Mouse (Mus musculus) liver, embryonic 14.5 days (tissue): ENCODE measurements around the gene Tubb3. TPM values are rescaled to one million over a fixed set of nuclear protein-coding genes. Genes with fewer than 3 reads are reported as not detected.

ENCODE experiments used
- ATAC-seq: fragments of 200-750 bp; cut with Nextera tagmentation; 2 replicates; pipeline ENCODE4 v1.8.0; 2017; ENCODE audit warnings: moderate number of reproducible peaks, mild to moderate bottlenecking, moderate library complexity; ENCODE audit not compliant: insufficient read depth
- DNase-seq, 3 experiments: peaks; one replicate each; pipeline ENCODE4 v3.0.0-alpha.2; 2012 to 2013; ENCODE audit warnings: low read depth in 3 of 3, low spot score in 3 of 3
- H3K27ac ChIP-seq: fragments of 300-500 bp; sonication (generic); 2 replicates; pipeline ENCODE4 v1.5.1; 2014; ENCODE audit warnings: moderate library complexity, mild to moderate bottlenecking, control low read depth, inconsistent platforms
- H3K27me3 ChIP-seq: fragments of 300-500 bp; sonication (generic); 2 replicates; pipeline ENCODE4 v1.6.1; 2014; ENCODE audit warnings: mild to moderate bottlenecking, low read length, moderate library complexity; ENCODE audit not compliant: control insufficient read depth, insufficient read depth
- H3K36me3 ChIP-seq: fragments of 300-500 bp; sonication (generic); replicated peaks from 2 replicates; pipeline ENCODE4 v1.6.1; 2014; ENCODE audit warnings: low read depth; ENCODE audit not compliant: control insufficient read depth, insufficient read depth
- H3K4me1 ChIP-seq, 2 experiments: fragments of 200-500 bp in 1 of 2; fragments of 300-500 bp in 1 of 2; sonication (generic) in 1 of 2; replicated peaks; 2 replicates each; pipeline ENCODE4 v1.6.1; 2012 to 2014; ENCODE audit warnings: antibody characterized with exemption in 1 of 2, inconsistent platforms in 1 of 2, low read length in 1 of 2; ENCODE audit not compliant: control insufficient read depth in 2 of 2, insufficient read depth in 2 of 2
- H3K4me2 ChIP-seq: fragments of 300-500 bp; sonication (generic); 2 replicates; pipeline ENCODE4 v1.6.1; 2014; ENCODE audit warnings: low read depth, mild to moderate bottlenecking, control low read depth, moderate library complexity
- H3K4me3 ChIP-seq, 2 experiments: fragments of 200-500 bp in 1 of 2; fragments of 300-500 bp in 1 of 2; sonication (generic) in 1 of 2; 2 replicates each; pipeline ENCODE4 v1.5.1; 2012 to 2014; ENCODE audit warnings: low read depth in 2 of 2, low read length in 2 of 2, mild to moderate bottlenecking in 2 of 2, control low read depth in 1 of 2, inconsistent platforms in 1 of 2, moderate library complexity in 1 of 2; ENCODE audit not compliant: insufficient read depth in 1 of 2
- H3K9ac ChIP-seq: fragments of 300-500 bp; sonication (generic); replicated peaks from 2 replicates; pipeline ENCODE4 v1.6.1; 2014; ENCODE audit warnings: mild to moderate bottlenecking, control low read depth, moderate library complexity
- H3K9me3 ChIP-seq: fragments of 300-500 bp; sonication (generic); 2 replicates; pipeline ENCODE4 v1.6.1; 2016; ENCODE audit warnings: low read length, mixed read lengths; ENCODE audit not compliant: control insufficient read depth
- CTCF ChIP-seq: IDR thresholded peaks from 2 replicates; pipeline ENCODE4 v1.5.1; 2016; ENCODE audit warnings: antibody characterized with exemption, low read depth, control low read depth
- EP300 ChIP-seq: IDR thresholded peaks from 2 replicates; pipeline ENCODE4 v1.6.1; 2016; ENCODE audit warnings: antibody characterized with exemption, low read depth
- WGBS: fragments of 180-500 bp; shearing (Covaris S2); extraction: QIAGEN DNeasy Blood & Tissue Kit; methylation state at CpG from one replicate; pipeline ENCODE4 v1.1.7; 2014; ENCODE audit not compliant: insufficient replicate concordance; 5-methylcytosine and 5-hydroxymethylcytosine counted together
- polyA plus RNA-seq, 2 experiments: library from polyadenylated mRNA; depleted of rRNA in 1 of 2; stranded (reverse) in 1 of 2; unstranded in 1 of 2; fragments of >200 nt; fragmentation: Nextera tagmentation in 1 of 2; extraction: Ambion mirVana in 1 of 2; gene quantifications; 2 replicates each; pipeline versions ENCODE4 v1.2.1 to v1.2.3; 2012 to 2014

Gene Tubb3
- polyA plus RNA-seq (2012; rRNA removed) (0.70 and 3.8 TPM in 2 replicates), polyA plus RNA-seq (2014; fragmentation: Nextera tagmentation; extraction: Ambion mirVana) (0.29 and 0.42 TPM in 2 replicates)

- Histone ChIP-seq H3K9me3 (no peaks in the 10 kb centered on the region), H3K4me3 (0 out of 4 replicates have a peak within 1 kb of the TSS, but pooled peaks of 1 of the 2 experiments have one; percentile 12), H3K36me3 (no peaks in the 10 kb centered on the region), H3K4me2 (peak within 1 kb of the TSS; percentile 53), H3K27ac (no peak within 1 kb of the TSS), H3K9ac (no peak within 1 kb of the TSS), H3K4me1 (peaks cover 18 to 35% of the 10 kb centered on the region in 2 experiments), H3K27me3 (peaks cover 36% of the 10 kb centered on the region)
- TF ChIP-seq CTCF (no peak), EP300 (no peak)
- under 1% methylated on average over 29 of the region's 29 CpGs for WGBS
- peak; percentile 41 to 51 (median 49) for DNase-seq
- ATAC-seq = peak; percentile 61
Measured at GRCm38 (mm10) chr8:123411246-123411645, at the start of gene Tubb3. Tubb3 (plus strand) TSS chr8:123411424.

GRCm38 (mm10) chr8:123373403-123374238 is 37.6 kb upstream of the Tubb3 start, which contains the start of gene Tcf25:
Tcf25 (plus strand) TSS chr8:123373753.
- Histone ChIP-seq H3K27ac (peak within 1 kb of the TSS; percentile 81), H3K9ac (peak within 1 kb of the TSS; percentile 90), H3K4me3 (peak within 1 kb of the TSS; percentile 79 to 97), H3K4me2 (peak within 1 kb of the TSS; percentile 94), H3K36me3 (no peaks in the 10 kb centered on the region; the same call in 1 of the 2 replicates), H3K4me1 (peaks cover 9 to 11% of the 10 kb centered on the region in 2 experiments), H3K9me3 (no peaks in the 10 kb centered on the region), H3K27me3 (no peaks in the 10 kb centered on the region)
- ATAC-seq (peak; percentile 85), DNase-seq (peak; percentile 83 to 88 (median 86))
- under 1% methylated on average over 74 of the region's 75 CpGs for WGBS
- TF ChIP-seq CTCF = peak; percentile 65
- TF ChIP-seq EP300 = peak; percentile 18; the same call in 1 of the 2 replicates

GRCm38 (mm10) chr8:123374239-123374578 is 37.0 kb upstream of the Tubb3 start:
- WGBS = under 1% methylated on average over 20 of the region's 20 CpGs
- ATAC-seq (peak; percentile 75), DNase-seq (peak; percentile 81 to 83 (median 82))
- Histone ChIP-seq H3K4me2 (peak overlapping the region; percentile 94), H3K4me1 (peaks cover 9 to 11% of the 10 kb centered on the region in 2 experiments), H3K9me3 (no peaks in the 10 kb centered on the region), H3K4me3 (peak overlapping the region; percentile 79 to 97), H3K27ac (peak overlapping the region; percentile 81), H3K9ac (peak overlapping the region; percentile 90), H3K36me3 (no peaks in the 10 kb centered on the region; the same call in 1 of the 2 replicates), H3K27me3 (no peaks in the 10 kb centered on the region)
- no peak for TF ChIP-seq CTCF
- TF ChIP-seq EP300 = no peak

DNA sequence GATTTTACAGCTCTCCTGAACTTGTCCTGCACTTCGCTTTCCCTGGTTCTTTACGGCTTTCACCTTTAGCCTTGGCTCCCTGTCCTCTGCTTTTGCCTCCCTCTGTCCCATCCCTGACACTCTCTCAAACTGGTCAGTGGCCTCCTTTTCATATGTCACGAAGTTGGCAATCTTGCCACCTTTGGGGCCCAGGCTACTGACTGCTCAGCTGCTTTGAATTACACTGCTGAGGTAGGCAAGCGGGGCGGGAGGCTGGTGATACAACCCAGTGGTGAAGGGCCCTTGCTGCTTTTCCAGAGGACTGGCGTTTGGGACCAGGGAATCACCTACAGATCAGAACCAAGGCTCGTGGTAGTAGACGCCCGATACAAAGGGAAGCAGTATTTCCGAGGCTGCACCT is 35.5 kb upstream of the Tubb3 start:
- Histone ChIP-seq H3K27me3 (no peaks in the 10 kb centered on the region), H3K27ac (no peak overlapping the region), H3K9me3 (no peaks in the 10 kb centered on the region), H3K4me2 (no peak overlapping the region), H3K36me3 (no peaks in the 10 kb centered on the region; the same call in 1 of the 2 replicates), H3K9ac (no peak overlapping the region), H3K4me3 (no peak overlapping the region), H3K4me1 (peaks cover 9 to 11% of the 10 kb centered on the region in 2 experiments)
- WGBS = 80% methylated on average over 10 of the region's 10 CpGs
- TF ChIP-seq EP300 (no peak), CTCF (no peak)
- ATAC-seq = no peak
- DNase-seq = no peak

DNA sequence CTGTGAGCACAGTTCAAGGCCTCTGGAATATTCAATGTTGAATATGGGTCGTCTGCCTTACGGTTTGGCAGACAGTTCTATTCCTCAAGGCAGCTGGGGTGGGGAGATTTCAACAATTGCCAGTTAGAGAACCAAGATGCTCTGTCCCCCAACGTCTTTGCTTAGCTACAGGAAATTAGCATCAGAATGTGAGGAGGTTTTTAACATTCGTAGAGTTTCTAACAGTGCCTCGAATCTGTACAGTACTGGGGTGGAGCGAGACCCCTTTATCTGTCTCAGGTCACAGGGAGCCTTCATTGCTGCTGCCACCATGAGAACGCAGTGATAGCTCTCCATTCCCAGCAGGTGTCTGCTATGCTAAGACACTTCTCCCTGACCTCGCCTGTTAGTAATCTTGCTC is 35.1 kb upstream of the Tubb3 start:
- 63% methylated on average over 8 of the region's 8 CpGs for WGBS
- H3K4me2 ChIP-seq = no peak overlapping the region
- no peak for DNase-seq

More for the DNA sequence above, 35.1 kb upstream of the Tubb3 start:
- Histone ChIP-seq H3K9ac (no peak overlapping the region), H3K4me1 (peaks cover 9 to 11% of the 10 kb centered on the region in 2 experiments), H3K27ac (no peak overlapping the region), H3K9me3 (no peaks in the 10 kb centered on the region), H3K36me3 (no peaks in the 10 kb centered on the region; the same call in 1 of the 2 replicates), H3K27me3 (no peaks in the 10 kb centered on the region), H3K4me3 (no peak overlapping the region)
- ATAC-seq = no peak
- TF ChIP-seq CTCF (no peak), EP300 (no peak)
